Mouse (Mus musculus) megakaryocyte, embryonic 14.5 days (primary cell): ENCODE results near the gene Arhgap20.

ENCODE experiments used
- FLI1 ChIP-seq: IDR thresholded peaks from 2 replicates; pipeline ENCODE4 v1.6.1; 2012; ENCODE audit warnings: low read length, inconsistent platforms, mixed read lengths
- GATA1 ChIP-seq: IDR thresholded peaks from 3 replicates; pipeline ENCODE4 v1.6.1; 2012; ENCODE audit warnings: mixed read lengths, low read length, inconsistent platforms, borderline replicate concordance

GRCm38 (mm10) chr9:51798251-51798650 is 33.1 kb downstream of the Arhgap20 start:
- TF ChIP-seq GATA1 = no peak
- TF ChIP-seq FLI1 = no peak
